Mouse (Mus musculus) heart, adult 2 months (tissue): ENCODE measurements at regions not wholly inside any gene's neighbourhood (a gene's known extent, or its start where the extent isn't known, plus 50 kb on each side); places are given as distances from the start of the nearest gene placed in this dataset.

Source experiments
- CTCF ChIP-seq: fragments of 200-600 bp; IDR thresholded peaks from 2 replicates; pipeline ENCODE4 v1.8.1; 2022; ENCODE audit warnings: antibody characterized with exemption, mild to moderate bottlenecking, moderate library complexity
- POLR2A ChIP-seq: fragments of 200-500 bp; IDR thresholded peaks from 2 replicates; pipeline ENCODE4 v1.6.1; 2011; ENCODE audit warnings: mild to moderate bottlenecking, low read depth, low read length, control low read depth; ENCODE audit not compliant: insufficient read depth

GRCm38 (mm10) chr14:25122971-25123535 lies 335.9 kb upstream of the Zmiz1 start:
- no peak for TF ChIP-seq CTCF
- no peak for TF ChIP-seq POLR2A
